Mouse (Mus musculus) c-Kit-positive CD71-positive TER-119-negative erythroid progenitor cells, embryonic 14.5 days (primary cell): ENCODE measurements around the gene Olfr690.
"Not testable (repeated sequence)": the region's sequence is repeated elsewhere in the genome, so short reads cannot be mapped to it uniquely, and the experiment has no call there.

ENCODE experiments used
- DNase-seq: peaks from one replicate; pipeline ENCODE4 v3.0.0-alpha.2; 2013; ENCODE audit warnings: low read depth

Gene Olfr690

GRCm38 (mm10) chr7:105334004-105334403 is at the start of gene Olfr690:
Olfr690 (minus strand) TSS chr7:105334104.
- no peak for DNase-seq

GRCm38 (mm10) chr7:105380329-105380728 is 46.4 kb upstream of the Olfr690 start:
- no peak for DNase-seq

- DNase-seq = no peak
These were observed 41.0 kb upstream of the Olfr690 start, which contains the start of gene Gm5901 for GRCm38 (mm10) chr7:105374866-105375265. Gm5901 (plus strand) TSS chr7:105375038.

- DNase-seq = no peak
These were observed 40.1 kb upstream of the Olfr690 start for GRCm38 (mm10) chr7:105373976-105374375.

GRCm38 (mm10) chr7:105373509-105373908 is 39.6 kb upstream of the Olfr690 start:
- no peak for DNase-seq

GRCm38 (mm10) chr7:105372912-105373311 is 39.0 kb upstream of the Olfr690 start:
- no peak for DNase-seq

- DNase-seq = no peak
These were observed 34.6 kb upstream of the Olfr690 start for GRCm38 (mm10) chr7:105368521-105368920.

- DNase-seq = no peak
These were observed 34.0 kb upstream of the Olfr690 start, which contains the start of gene Olfr692 for GRCm38 (mm10) chr7:105367930-105368329. Olfr692 (plus strand) TSS chr7:105368230.

- DNase-seq = no peak
These were observed 33.4 kb upstream of the Olfr690 start for GRCm38 (mm10) chr7:105367268-105367667.

- no peak for DNase-seq
These were observed 27.8 kb upstream of the Olfr690 start for GRCm38 (mm10) chr7:105361713-105362112.

- not testable (repeated sequence) for DNase-seq
These were observed 22.6 kb upstream of the Olfr690 start for GRCm38 (mm10) chr7:105356487-105356886.

- DNase-seq = not testable (repeated sequence)
These were observed 22.2 kb upstream of the Olfr690 start for GRCm38 (mm10) chr7:105356064-105356463.

GRCm38 (mm10) chr7:105342752-105343151 is 8.8 kb upstream of the Olfr690 start:
- DNase-seq = no peak

- no peak for DNase-seq
These were observed 8.3 kb upstream of the Olfr690 start, which contains the start of gene Olfr691 for GRCm38 (mm10) chr7:105342170-105342569. Olfr691 (minus strand) TSS chr7:105342270.

- no peak for DNase-seq
These were observed 8.6 kb downstream of the Olfr690 start for GRCm38 (mm10) chr7:105325302-105325701.

GRCm38 (mm10) chr7:105310865-105311264 is 23.0 kb downstream of the Olfr690 start, which contains the start of gene Olfr689:
Olfr689 (plus strand) TSS chr7:105311165.
- no peak for DNase-seq

GRCm38 (mm10) chr7:105290051-105290450 is 43.9 kb downstream of the Olfr690 start:
- no peak for DNase-seq

- DNase-seq = no peak
These were observed 46.1 kb downstream of the Olfr690 start, which contains the start of gene Olfr688 for GRCm38 (mm10) chr7:105287795-105288194. Olfr688 (plus strand) TSS chr7:105288095.
